Mouse (Mus musculus): ENCODE results near the gene Ivl. TPM values are rescaled to one million over a fixed set of nuclear protein-coding genes. Genes with fewer than 3 reads are reported as not detected.
A peak's percentile ranks its signal among the peaks of the same experiment; 100 is the strongest.

Ivl gene
- not detected in 2 replicates for polyA plus RNA-seq (2014; fragmentation: Nextera tagmentation; extraction: Ambion mirVana)

DNA sequence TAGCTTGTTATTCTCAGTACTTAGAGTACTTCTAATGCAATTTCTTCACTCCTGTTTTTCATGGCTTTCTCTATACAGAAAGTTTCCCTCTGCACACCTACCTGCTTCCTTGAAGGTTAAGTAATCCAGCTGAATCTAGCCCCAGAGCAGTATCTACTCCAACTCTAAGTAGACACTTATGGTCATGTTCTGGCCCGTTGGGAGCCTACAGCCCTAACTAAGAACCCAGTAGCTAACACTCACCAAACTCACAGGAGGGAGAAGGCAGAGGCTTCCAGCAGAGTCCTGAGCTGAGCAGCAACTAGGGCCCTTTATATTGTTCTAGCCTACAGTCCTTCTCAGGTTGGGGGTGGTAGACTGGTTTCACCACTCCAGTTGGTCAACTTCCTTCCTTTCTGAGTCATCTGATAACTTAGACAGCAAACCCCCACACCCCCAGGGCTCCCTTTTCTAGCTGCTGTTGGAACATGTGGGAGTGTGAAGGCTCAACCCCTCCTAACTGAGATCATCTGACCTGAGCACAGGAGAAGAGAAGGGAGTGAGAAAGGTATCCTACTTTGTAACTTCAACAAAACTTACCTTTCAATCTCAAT is at the start of gene Ivl:
TSS of gene Ivl (minus strand) at position 287 of the 593 bp plus-strand sequence.
- no peaks in the 10 kb centered on the region for H3K4me1 ChIP-seq (ENCODE audit: control insufficient read depth, insufficient read depth, low read length)
- H3K36me3 ChIP-seq (ENCODE audit: control insufficient read depth, insufficient read depth, low read length) = no peaks in the 10 kb centered on the region
- no peak within 1 kb of the TSS for H3K4me3 ChIP-seq (ENCODE audit: low read depth, low read length)
- ATAC-seq = no peak
- no peak for DNase-seq (ENCODE audit: low spot score)
- no peak within 1 kb of the TSS for H3K4me2 ChIP-seq (ENCODE audit: low read length)
- H3K27ac ChIP-seq (ENCODE audit: low read depth, low read length) = no peak within 1 kb of the TSS
- WGBS = 80% methylated on average over 1 of the region's 1 CpGs
- H3K27me3 ChIP-seq (replicated peaks; ENCODE audit: control insufficient read depth, insufficient read depth, low read length) = no peaks in the 10 kb centered on the region
- no peaks in the 10 kb centered on the region for H3K9me3 ChIP-seq (replicated peaks; ENCODE audit: control insufficient read depth, low read length)
- no peak within 1 kb of the TSS for H3K9ac ChIP-seq (ENCODE audit: low read length)

DNA sequence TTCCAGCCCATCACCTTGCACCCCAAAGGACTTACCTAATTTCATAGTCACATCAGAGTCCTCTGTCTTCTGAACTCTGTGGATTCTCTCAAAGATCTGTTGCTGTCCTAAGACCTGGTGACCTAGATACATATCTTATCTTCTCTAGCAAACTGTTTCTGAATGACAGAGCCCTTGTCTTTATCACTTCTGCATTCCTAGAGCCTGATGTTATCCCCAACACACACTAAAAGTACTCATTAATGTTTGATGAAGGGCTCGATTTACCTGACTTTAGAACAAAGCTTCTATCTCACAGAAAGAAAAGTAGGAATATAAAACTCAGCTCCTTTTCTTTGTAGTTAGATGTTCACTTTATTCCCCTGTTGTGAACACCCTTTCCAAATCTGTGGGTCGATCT is 48.0 kb upstream of the Ivl start, which contains the start of gene Lce6a:
TSS of gene Lce6a (minus strand) at position 101 of the 400 bp plus-strand sequence.
- no peaks in the 10 kb centered on the region for H3K4me1 ChIP-seq (ENCODE audit: control insufficient read depth, insufficient read depth, low read length)
- 85% methylated on average over 2 of the region's 2 CpGs for WGBS
- H3K4me3 ChIP-seq (ENCODE audit: low read depth, low read length) = no peak within 1 kb of the TSS
- no peak within 1 kb of the TSS for H3K4me2 ChIP-seq (ENCODE audit: low read length)
- H3K9ac ChIP-seq (ENCODE audit: low read length) = no peak within 1 kb of the TSS
- ATAC-seq = no peak
- no peak for DNase-seq (ENCODE audit: low spot score)
- no peaks in the 10 kb centered on the region for H3K27me3 ChIP-seq (replicated peaks; ENCODE audit: control insufficient read depth, insufficient read depth, low read length)
- no peaks in the 10 kb centered on the region for H3K9me3 ChIP-seq (replicated peaks; ENCODE audit: control insufficient read depth, low read length)
- no peaks in the 10 kb centered on the region for H3K36me3 ChIP-seq (ENCODE audit: control insufficient read depth, insufficient read depth, low read length)
- H3K27ac ChIP-seq (ENCODE audit: low read depth, low read length) = no peak within 1 kb of the TSS

DNA sequence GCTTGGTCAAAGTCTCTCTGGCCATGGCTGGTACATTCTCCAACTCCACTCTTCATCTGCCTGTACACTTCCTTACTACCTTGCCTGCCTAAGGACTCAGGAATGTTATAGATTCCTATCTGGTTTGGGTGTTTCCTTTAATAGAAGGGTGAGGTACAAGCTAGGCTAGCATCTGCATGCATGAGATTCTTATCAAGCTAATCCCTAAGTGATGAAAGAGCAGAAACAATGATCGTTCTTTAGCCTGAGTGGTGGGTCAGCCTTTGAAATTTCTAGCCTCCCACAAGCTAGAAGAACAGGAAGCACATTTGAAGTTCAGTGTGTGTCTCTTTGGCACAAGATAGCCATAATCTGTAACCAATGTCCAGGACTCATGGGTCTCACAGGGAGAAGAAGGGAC is 36.3 kb upstream of the Ivl start:
- Histone ChIP-seq H3K27me3 (replicated peaks; ENCODE audit: control insufficient read depth, insufficient read depth, low read length) (no peaks in the 10 kb centered on the region), H3K4me1 (ENCODE audit: control insufficient read depth, insufficient read depth, low read length) (no peaks in the 10 kb centered on the region), H3K36me3 (ENCODE audit: control insufficient read depth, insufficient read depth, low read length) (no peaks in the 10 kb centered on the region), H3K9me3 (replicated peaks; ENCODE audit: control insufficient read depth, low read length) (no peaks in the 10 kb centered on the region), H3K9ac (ENCODE audit: low read length) (no peak overlapping the region), H3K4me2 (ENCODE audit: low read length) (no peak overlapping the region), H3K27ac (ENCODE audit: low read depth, low read length) (no peak overlapping the region), H3K4me3 (ENCODE audit: low read depth, low read length) (no peak overlapping the region)
- WGBS = 67% methylated on average over 1 of the region's 1 CpGs
- no peak for DNase-seq (ENCODE audit: low spot score)
- ATAC-seq = no peak

DNA sequence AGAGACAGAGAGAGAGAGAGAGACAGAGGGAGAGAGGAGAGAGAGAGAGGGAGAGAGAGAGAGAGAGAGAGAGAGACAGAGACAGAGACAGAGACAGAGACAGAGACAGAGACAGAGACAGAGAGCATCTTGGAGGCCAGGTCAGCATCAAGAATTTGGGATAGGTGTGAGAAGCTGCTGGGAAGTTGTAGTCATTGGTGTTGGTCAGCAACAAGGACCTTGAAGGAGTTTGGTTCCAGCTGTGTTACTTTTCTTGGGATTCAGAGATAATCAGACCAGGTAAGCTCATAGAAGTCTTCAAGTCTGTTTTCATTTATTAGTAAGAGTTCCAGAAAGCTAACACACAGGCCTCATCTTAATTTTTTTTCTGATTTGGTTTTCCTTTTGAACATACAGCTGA is 33.9 kb upstream of the Ivl start, which contains the start of gene 2210017I01Rik:
TSS of gene 2210017I01Rik (minus strand) at position 101 of the 400 bp plus-strand sequence.
- DNase-seq (ENCODE audit: low spot score) = no peak

DNA sequence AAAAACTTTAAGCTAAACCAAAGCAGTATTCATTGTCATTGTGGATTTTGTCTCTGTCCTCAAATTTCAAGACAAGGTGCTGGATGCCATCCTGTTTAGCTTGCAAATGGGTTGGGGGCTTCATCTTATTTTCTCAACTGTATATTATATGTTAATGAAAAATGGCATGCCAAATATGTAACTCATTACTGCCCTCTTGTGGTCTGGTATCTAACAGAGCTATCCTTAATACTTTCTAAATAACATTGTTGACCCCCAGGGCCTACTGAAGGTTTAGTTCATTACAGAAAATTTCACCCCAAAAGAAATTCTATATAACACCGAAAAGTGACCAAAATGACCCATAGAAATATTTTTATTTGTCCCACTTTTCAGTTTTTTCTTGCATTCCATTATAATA is 28.6 kb upstream of the Ivl start:
- Histone ChIP-seq H3K27me3 (replicated peaks; ENCODE audit: control insufficient read depth, insufficient read depth, low read length) (no peaks in the 10 kb centered on the region), H3K4me1 (ENCODE audit: control insufficient read depth, insufficient read depth, low read length) (no peaks in the 10 kb centered on the region), H3K36me3 (ENCODE audit: control insufficient read depth, insufficient read depth, low read length) (no peaks in the 10 kb centered on the region), H3K27ac (ENCODE audit: low read depth, low read length) (no peak overlapping the region), H3K9me3 (replicated peaks; ENCODE audit: control insufficient read depth, low read length) (peaks cover 4% of the 10 kb centered on the region; the same call in 1 of the 2 replicates), H3K4me2 (ENCODE audit: low read length) (no peak overlapping the region), H3K9ac (ENCODE audit: low read length) (no peak overlapping the region), H3K4me3 (ENCODE audit: low read depth, low read length) (no peak overlapping the region)
- ATAC-seq (no peak), DNase-seq (ENCODE audit: low spot score) (peak; percentile 51)
- 59% methylated on average over 1 of the region's 1 CpGs for WGBS

More for the DNA sequence above, 33.9 kb upstream of the Ivl start, which contains the start of gene 2210017I01Rik:
- Histone ChIP-seq H3K27ac (ENCODE audit: low read depth, low read length) (no peak within 1 kb of the TSS), H3K4me3 (ENCODE audit: low read depth, low read length) (no peak within 1 kb of the TSS), H3K9me3 (replicated peaks; ENCODE audit: control insufficient read depth, low read length) (no peaks in the 10 kb centered on the region), H3K27me3 (replicated peaks; ENCODE audit: control insufficient read depth, insufficient read depth, low read length) (no peaks in the 10 kb centered on the region), H3K4me1 (ENCODE audit: control insufficient read depth, insufficient read depth, low read length) (no peaks in the 10 kb centered on the region), H3K9ac (ENCODE audit: low read length) (no peak within 1 kb of the TSS), H3K4me2 (ENCODE audit: low read length) (no peak within 1 kb of the TSS), H3K36me3 (ENCODE audit: control insufficient read depth, insufficient read depth, low read length) (no peaks in the 10 kb centered on the region)
- no peak for ATAC-seq

DNA sequence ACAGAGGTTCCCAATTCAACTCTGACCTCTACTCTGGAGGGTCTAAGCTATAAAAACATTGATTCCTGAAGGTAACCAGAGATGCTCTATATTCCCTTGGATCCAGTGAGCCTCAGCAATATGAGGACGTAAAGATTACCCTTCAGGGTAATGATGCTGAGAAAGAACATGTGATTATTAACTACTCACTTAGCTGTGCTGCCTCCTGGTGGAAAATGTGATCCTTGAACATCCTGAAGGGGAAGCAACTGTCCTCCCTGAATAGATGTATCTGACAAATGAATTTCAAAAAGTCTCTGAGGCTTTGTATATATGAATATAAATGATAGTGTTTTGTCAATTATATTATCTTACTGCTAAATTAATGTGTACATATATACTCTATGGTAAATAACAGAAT is 26.9 kb upstream of the Ivl start:
- Histone ChIP-seq H3K27ac (ENCODE audit: low read depth, low read length) (no peak overlapping the region), H3K4me1 (ENCODE audit: control insufficient read depth, insufficient read depth, low read length) (no peaks in the 10 kb centered on the region), H3K4me2 (ENCODE audit: low read length) (no peak overlapping the region), H3K36me3 (ENCODE audit: control insufficient read depth, insufficient read depth, low read length) (no peaks in the 10 kb centered on the region), H3K27me3 (replicated peaks; ENCODE audit: control insufficient read depth, insufficient read depth, low read length) (no peaks in the 10 kb centered on the region), H3K4me3 (ENCODE audit: low read depth, low read length) (no peak overlapping the region), H3K9ac (ENCODE audit: low read length) (no peak overlapping the region), H3K9me3 (replicated peaks; ENCODE audit: control insufficient read depth, low read length) (peaks cover 4% of the 10 kb centered on the region; the same call in 1 of the 2 replicates)
- ATAC-seq (no peak), DNase-seq (ENCODE audit: low spot score) (no peak)
- 70% methylated on average over 1 of the region's 1 CpGs for WGBS

DNA sequence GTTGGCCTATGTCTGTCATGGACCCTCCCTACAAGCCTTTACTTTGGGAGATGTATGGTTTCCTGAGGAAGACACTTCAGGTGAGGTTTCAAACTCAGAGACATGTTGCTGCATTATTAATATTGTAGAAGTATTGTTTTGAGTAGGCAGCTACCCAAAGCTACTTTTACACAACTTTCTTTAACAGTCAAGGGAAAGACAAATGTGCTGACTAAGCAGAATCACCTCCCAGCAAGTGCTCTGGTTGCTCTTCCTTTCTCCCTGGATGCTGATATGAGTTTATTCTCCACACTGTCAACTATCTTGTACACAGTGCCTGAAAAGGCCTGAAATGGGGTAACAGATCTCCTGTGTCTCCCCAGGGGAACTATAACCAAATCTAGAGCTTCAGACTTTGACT is 26.4 kb upstream of the Ivl start:
- no peak overlapping the region for H3K27ac ChIP-seq (ENCODE audit: low read depth, low read length)
- ATAC-seq (no peak), DNase-seq (ENCODE audit: low spot score) (no peak)
- no peak overlapping the region for H3K4me2 ChIP-seq (ENCODE audit: low read length)
- H3K9ac ChIP-seq (ENCODE audit: low read length) = no peak overlapping the region
- H3K9me3 ChIP-seq (replicated peaks; ENCODE audit: control insufficient read depth, low read length) = peaks cover 4% of the 10 kb centered on the region; the same call in 1 of the 2 replicates
- H3K36me3 ChIP-seq (ENCODE audit: control insufficient read depth, insufficient read depth, low read length) = no peaks in the 10 kb centered on the region
- H3K4me3 ChIP-seq (ENCODE audit: low read depth, low read length) = no peak overlapping the region
- H3K4me1 ChIP-seq (ENCODE audit: control insufficient read depth, insufficient read depth, low read length) = no peaks in the 10 kb centered on the region
- no peaks in the 10 kb centered on the region for H3K27me3 ChIP-seq (replicated peaks; ENCODE audit: control insufficient read depth, insufficient read depth, low read length)

DNA sequence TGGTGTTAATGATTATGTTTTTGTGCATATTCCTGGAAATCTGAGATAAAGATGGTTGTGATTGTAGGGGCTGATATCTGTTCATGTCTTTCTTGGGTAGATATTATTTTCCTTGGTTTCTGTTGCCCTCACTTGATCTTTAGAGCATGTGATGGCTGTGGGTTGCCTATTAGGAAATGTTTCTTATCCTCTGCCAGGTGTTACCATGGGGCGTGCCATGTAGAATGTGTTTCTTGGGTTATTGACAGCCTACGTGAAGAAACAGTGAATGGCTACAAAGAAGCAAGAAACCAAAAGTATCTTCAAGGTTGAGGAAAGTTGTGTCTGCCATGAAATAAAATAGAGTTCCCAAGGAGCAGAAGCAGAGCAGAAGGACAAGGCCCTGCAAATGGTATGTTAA is 24.9 kb upstream of the Ivl start:
- DNase-seq (ENCODE audit: low spot score) (no peak), ATAC-seq (no peak)
- Histone ChIP-seq H3K4me2 (ENCODE audit: low read length) (no peak overlapping the region), H3K9ac (ENCODE audit: low read length) (no peak overlapping the region), H3K4me1 (ENCODE audit: control insufficient read depth, insufficient read depth, low read length) (no peaks in the 10 kb centered on the region), H3K27me3 (replicated peaks; ENCODE audit: control insufficient read depth, insufficient read depth, low read length) (no peaks in the 10 kb centered on the region), H3K9me3 (replicated peaks; ENCODE audit: control insufficient read depth, low read length) (peaks cover 4% of the 10 kb centered on the region; the same call in 1 of the 2 replicates), H3K27ac (ENCODE audit: low read depth, low read length) (no peak overlapping the region), H3K4me3 (ENCODE audit: low read depth, low read length) (no peak overlapping the region), H3K36me3 (ENCODE audit: control insufficient read depth, insufficient read depth, low read length) (no peaks in the 10 kb centered on the region)
- 85% methylated on average over 2 of the region's 2 CpGs for WGBS

DNA sequence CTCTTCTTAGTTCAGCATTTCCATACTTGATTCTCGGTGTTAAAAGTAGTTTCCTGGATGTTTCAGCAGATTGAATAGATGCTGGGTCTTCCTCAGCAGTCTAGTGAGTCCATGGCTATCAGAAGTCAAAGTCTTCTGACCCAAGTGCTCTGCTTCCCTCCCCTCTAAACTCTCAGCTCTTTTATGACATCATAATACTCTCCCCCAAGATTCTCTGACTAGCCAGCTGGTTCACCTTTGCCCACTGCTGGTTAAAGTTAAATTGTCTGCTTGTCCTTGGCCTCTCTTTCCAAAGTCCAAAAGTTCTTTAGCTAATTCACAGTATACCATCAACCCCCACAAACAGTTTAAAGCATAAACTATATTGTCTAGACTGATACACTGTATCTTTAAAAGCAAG is 15.3 kb upstream of the Ivl start, which contains the start of gene Smcp:
TSS of gene Smcp (minus strand) at position 140 of the 400 bp plus-strand sequence.
- ATAC-seq = no peak
- Histone ChIP-seq H3K9ac (ENCODE audit: low read length) (no peak within 1 kb of the TSS), H3K4me1 (ENCODE audit: control insufficient read depth, insufficient read depth, low read length) (no peaks in the 10 kb centered on the region), H3K36me3 (ENCODE audit: control insufficient read depth, insufficient read depth, low read length) (no peaks in the 10 kb centered on the region), H3K27ac (ENCODE audit: low read depth, low read length) (no peak within 1 kb of the TSS), H3K9me3 (replicated peaks; ENCODE audit: control insufficient read depth, low read length) (no peaks in the 10 kb centered on the region), H3K27me3 (replicated peaks; ENCODE audit: control insufficient read depth, insufficient read depth, low read length) (no peaks in the 10 kb centered on the region), H3K4me3 (ENCODE audit: low read depth, low read length) (no peak within 1 kb of the TSS), H3K4me2 (ENCODE audit: low read length) (no peak within 1 kb of the TSS)
- DNase-seq (ENCODE audit: low spot score) = no peak
- 80% methylated on average over 1 of the region's 1 CpGs for WGBS
